Mouse (Mus musculus) testis, adult 2 months (tissue): ENCODE results near the gene Efcab12. TPM values are rescaled to one million over a fixed set of nuclear protein-coding genes. Genes with fewer than 3 reads are reported as not detected.

Experiments
- H3K27ac ChIP-seq: fragments of 200-500 bp; 2 replicates; pipeline ENCODE4 v1.5.1; 2012; ENCODE audit warnings: low read depth, low read length; ENCODE audit not compliant: control insufficient read depth, insufficient read depth
- H3K27me3 ChIP-seq: fragments of 200-500 bp; 2 replicates; pipeline ENCODE4 v1.6.1; 2012; ENCODE audit warnings: mild to moderate bottlenecking, low read length, moderate library complexity; ENCODE audit not compliant: control insufficient read depth, insufficient read depth
- H3K36me3 ChIP-seq: fragments of 200-500 bp; 2 replicates; pipeline ENCODE4 v1.6.1; 2012; ENCODE audit warnings: mild to moderate bottlenecking, low read length; ENCODE audit not compliant: control insufficient read depth, insufficient read depth
- H3K4me1 ChIP-seq: fragments of 200-500 bp; 2 replicates; pipeline ENCODE4 v1.6.1; 2012; ENCODE audit warnings: low read length; ENCODE audit not compliant: control insufficient read depth, insufficient read depth
- H3K4me3 ChIP-seq: fragments of 200-500 bp; 2 replicates; pipeline ENCODE4 v1.5.1; 2012; ENCODE audit warnings: low read depth, mild to moderate bottlenecking, low read length, moderate library complexity, mixed read lengths; ENCODE audit not compliant: control insufficient read depth
- CTCF ChIP-seq: fragments of 200-500 bp; IDR thresholded peaks from 2 replicates; pipeline ENCODE4 v1.5.1; 2012; ENCODE audit warnings: low read depth, mild to moderate bottlenecking, inconsistent platforms, low read length, moderate library complexity; ENCODE audit not compliant: control insufficient read depth, insufficient read depth, insufficient replicate concordance
- POLR2A ChIP-seq: fragments of 200-500 bp; IDR thresholded peaks from 2 replicates; pipeline ENCODE4 v1.6.1; 2012; ENCODE audit warnings: low read depth, mild to moderate bottlenecking, inconsistent platforms, low read length, moderate library complexity; ENCODE audit not compliant: control insufficient read depth
- polyA plus RNA-seq: library from polyadenylated mRNA; depleted of rRNA; stranded (reverse); fragments of >200 nt; gene quantifications from 2 replicates; pipeline ENCODE4 v1.2.3, GENCODE M21; 2012; rRNA removed

Efcab12 gene
- polyA plus RNA-seq, 1 experiment, result 26.2 TPM

- H3K27me3 ChIP-seq, result no peaks in the 10 kb centered on the region
- no peak for TF ChIP-seq CTCF
- no peak for TF ChIP-seq POLR2A
- H3K4me3 ChIP-seq, result no peak overlapping the region
- H3K4me1 ChIP-seq, result peaks cover 5% of the 10 kb centered on the region
- H3K27ac ChIP-seq, result no peak overlapping the region
- no peaks in the 10 kb centered on the region for H3K36me3 ChIP-seq
Observed at GRCm38 (mm10) chr6:115764179-115764578, 74.0 kb downstream of the Efcab12 start.

- Histone ChIP-seq H3K36me3 (no peaks in the 10 kb centered on the region), H3K4me1 (peaks cover 5% of the 10 kb centered on the region), H3K27me3 (no peaks in the 10 kb centered on the region), H3K4me3 (no peak within 1 kb of the TSS), H3K27ac (no peak within 1 kb of the TSS)
- TF ChIP-seq CTCF (no peak), POLR2A (no peak)
Observed at GRCm38 (mm10) chr6:115761995-115762756, 76.0 kb downstream of the Efcab12 start, which contains the start of gene Tmem40. TSS of gene Tmem40 (minus strand) at chr6:115762410.

- H3K4me3 ChIP-seq, result no peak overlapping the region
- peaks cover 5% of the 10 kb centered on the region for H3K4me1 ChIP-seq
- TF ChIP-seq POLR2A (no peak), CTCF (no peak)
- no peak overlapping the region for H3K27ac ChIP-seq
- no peaks in the 10 kb centered on the region for H3K36me3 ChIP-seq
- no peaks in the 10 kb centered on the region for H3K27me3 ChIP-seq
Observed at GRCm38 (mm10) chr6:115760982-115761381, 77.2 kb downstream of the Efcab12 start.

Other genes starting within 250 kb of the Efcab12 start
- gene Mkrn2os, start 245.8 kb downstream of the Efcab12 start, polyA plus RNA-seq, result 0.66 and 1.9 TPM in 2 replicates
- gene Mkrn2, start 236.5 kb downstream of the Efcab12 start, polyA plus RNA-seq, result 137 and 145 TPM in 2 replicates
- 40.1 and 44.9 TPM in 2 replicates for gene Raf1, start 161.8 kb downstream of the Efcab12 start, polyA plus RNA-seq
- 0.53 and 0.93 TPM in 2 replicates for gene Tmem40, start 76.0 kb downstream of the Efcab12 start, polyA plus RNA-seq
- gene Cand2, start 63.9 kb downstream of the Efcab12 start, polyA plus RNA-seq, result 7.2 TPM in 2 replicates
- gene Rpl32, start 29.7 kb downstream of the Efcab12 start, polyA plus RNA-seq, result 597 and 654 TPM in 2 replicates
- 6.3 and 7.6 TPM in 2 replicates for gene Mbd4, start 15.0 kb upstream of the Efcab12 start, polyA plus RNA-seq
- 126 and 128 TPM in 2 replicates for gene Ift122, start 15.1 kb upstream of the Efcab12 start, polyA plus RNA-seq
- 4.8 and 5.7 TPM in 2 replicates for gene Rho, start 93.3 kb upstream of the Efcab12 start, polyA plus RNA-seq
- not detected in 2 replicates for gene H1foo, start 106.5 kb upstream of the Efcab12 start, polyA plus RNA-seq
- 5.7 and 6.1 TPM in 2 replicates for gene Plxnd1, start 156.6 kb upstream of the Efcab12 start, polyA plus RNA-seq